Mouse (Mus musculus): ENCODE measurements around the gene Timeless. TPM values are rescaled to one million over a fixed set of nuclear protein-coding genes. Genes with fewer than 3 reads are reported as not detected.

The Timeless gene
- polyA plus RNA-seq, 1 experiment from 2014 or later: 22.3 TPM

- Histone ChIP-seq H3K4me1 (replicated peaks) (peaks cover 9% of the 10 kb centered on the region), H3K9me3 (replicated peaks) (no peaks in the 10 kb centered on the region), H3K27ac (no peak overlapping the region), H3K36me3 (peaks cover 18% of the 10 kb centered on the region), H3K4me3 (no peak overlapping the region), H3K27me3 (no peaks in the 10 kb centered on the region), H3K9ac (no peak overlapping the region), H3K4me2 (no peak overlapping the region)
- WGBS: 76% methylated on average over 4 of the region's 4 CpGs
- ATAC-seq (replicated peaks; ENCODE audit: insufficient number of reproducible peaks, insufficient read depth, low FRiP score, low read depth): no peak
Measured at GRCm38 (mm10) chr10:128236321-128236720, 4.5 kb downstream of the Timeless start.

GRCm38 (mm10) chr10:128237807-128238480 lies 6.1 kb downstream of the Timeless start:
- H3K4me3 ChIP-seq: no peak overlapping the region
- no peak overlapping the region for H3K4me2 ChIP-seq
- H3K4me1 ChIP-seq (replicated peaks): peaks cover 8% of the 10 kb centered on the region
- ATAC-seq (replicated peaks; ENCODE audit: insufficient number of reproducible peaks, insufficient read depth, low FRiP score, low read depth): no peak
- H3K9me3 ChIP-seq (replicated peaks): no peaks in the 10 kb centered on the region
- H3K36me3 ChIP-seq: peaks cover 24% of the 10 kb centered on the region
- no peak overlapping the region for H3K27ac ChIP-seq
- 75% methylated on average over 15 of the region's 15 CpGs for WGBS
- H3K9ac ChIP-seq: no peak overlapping the region
- no peaks in the 10 kb centered on the region for H3K27me3 ChIP-seq

- H3K36me3 ChIP-seq: peaks cover 29% of the 10 kb centered on the region
- no peak overlapping the region for H3K27ac ChIP-seq
- H3K4me2 ChIP-seq: no peak overlapping the region
- H3K9ac ChIP-seq: no peak overlapping the region
- H3K4me1 ChIP-seq (replicated peaks): peaks cover 12% of the 10 kb centered on the region
- no peak for ATAC-seq (replicated peaks; ENCODE audit: insufficient number of reproducible peaks, insufficient read depth, low FRiP score, low read depth)
- no peak overlapping the region for H3K4me3 ChIP-seq
- H3K27me3 ChIP-seq: no peaks in the 10 kb centered on the region
- H3K9me3 ChIP-seq (replicated peaks): no peaks in the 10 kb centered on the region
- 87% methylated on average over 4 of the region's 4 CpGs for WGBS
Measured at GRCm38 (mm10) chr10:128239140-128239539, 7.3 kb downstream of the Timeless start.

GRCm38 (mm10) chr10:128240131-128240530 lies 8.3 kb downstream of the Timeless start:
- no peaks in the 10 kb centered on the region for H3K27me3 ChIP-seq
- H3K9ac ChIP-seq: no peak overlapping the region
- H3K27ac ChIP-seq: no peak overlapping the region
- H3K36me3 ChIP-seq: peaks cover 36% of the 10 kb centered on the region
- no peak for ATAC-seq (replicated peaks; ENCODE audit: insufficient number of reproducible peaks, insufficient read depth, low FRiP score, low read depth)
- H3K4me2 ChIP-seq: no peak overlapping the region
- no peak overlapping the region for H3K4me3 ChIP-seq
- H3K9me3 ChIP-seq (replicated peaks): no peaks in the 10 kb centered on the region
- WGBS: 69% methylated on average over 18 of the region's 18 CpGs
- peaks cover 12% of the 10 kb centered on the region for H3K4me1 ChIP-seq (replicated peaks)

GRCm38 (mm10) chr10:128243252-128243651 lies 11.4 kb downstream of the Timeless start:
- Histone ChIP-seq H3K27ac (peak overlapping the region; percentile 34), H3K4me2 (no peak overlapping the region), H3K9me3 (replicated peaks) (no peaks in the 10 kb centered on the region), H3K27me3 (no peaks in the 10 kb centered on the region), H3K36me3 (peaks cover 56% of the 10 kb centered on the region), H3K9ac (no peak overlapping the region), H3K4me1 (replicated peaks) (peaks cover 7% of the 10 kb centered on the region), H3K4me3 (no peak overlapping the region)
- 77% methylated on average over 8 of the region's 8 CpGs for WGBS
- no peak for ATAC-seq (replicated peaks; ENCODE audit: insufficient number of reproducible peaks, insufficient read depth, low FRiP score, low read depth)

- no peak overlapping the region for H3K4me3 ChIP-seq
- peaks cover 7% of the 10 kb centered on the region for H3K4me1 ChIP-seq (replicated peaks)
- no peaks in the 10 kb centered on the region for H3K9me3 ChIP-seq (replicated peaks)
- no peak overlapping the region for H3K27ac ChIP-seq
- no peak for ATAC-seq (replicated peaks; ENCODE audit: insufficient number of reproducible peaks, insufficient read depth, low FRiP score, low read depth)
- 92% methylated on average over 15 of the region's 15 CpGs for WGBS
- peaks cover 62% of the 10 kb centered on the region for H3K36me3 ChIP-seq
- H3K9ac ChIP-seq: no peak overlapping the region
- H3K4me2 ChIP-seq: no peak overlapping the region
- no peaks in the 10 kb centered on the region for H3K27me3 ChIP-seq
Measured at GRCm38 (mm10) chr10:128244121-128244520, 12.3 kb downstream of the Timeless start.

GRCm38 (mm10) chr10:128247020-128247732 lies 15.3 kb downstream of the Timeless start:
- Histone ChIP-seq H3K4me2 (peak overlapping the region; percentile 47), H3K36me3 (peaks cover 69% of the 10 kb centered on the region)
- ATAC-seq (replicated peaks; ENCODE audit: insufficient number of reproducible peaks, insufficient read depth, low FRiP score, low read depth): no peak

GRCm38 (mm10) chr10:128250565-128250964 lies 18.7 kb downstream of the Timeless start:
- Histone ChIP-seq H3K36me3 (peaks cover 58% of the 10 kb centered on the region), H3K4me2 (no peak overlapping the region), H3K27me3 (no peaks in the 10 kb centered on the region), H3K4me1 (replicated peaks) (no peaks in the 10 kb centered on the region), H3K27ac (no peak overlapping the region), H3K9me3 (replicated peaks) (no peaks in the 10 kb centered on the region), H3K9ac (no peak overlapping the region), H3K4me3 (no peak overlapping the region)
- 94% methylated on average over 13 of the region's 13 CpGs for WGBS
- no peak for ATAC-seq (replicated peaks; ENCODE audit: insufficient number of reproducible peaks, insufficient read depth, low FRiP score, low read depth)

More at GRCm38 (mm10) chr10:128247020-128247732, 15.3 kb downstream of the Timeless start:
- Histone ChIP-seq H3K9me3 (replicated peaks) (no peaks in the 10 kb centered on the region), H3K27me3 (no peaks in the 10 kb centered on the region), H3K4me1 (replicated peaks) (peaks cover 7% of the 10 kb centered on the region), H3K27ac (peak overlapping the region; percentile 59), H3K9ac (no peak overlapping the region), H3K4me3 (peak overlapping the region; percentile 26)
- 71% methylated on average over 17 of the region's 17 CpGs for WGBS

GRCm38 (mm10) chr10:128253677-128254255 lies 21.9 kb downstream of the Timeless start, which contains the start of gene Apon:
TSS of gene Apon (plus strand) at chr10:128254096.
- Histone ChIP-seq H3K4me3 (no peak within 1 kb of the TSS), H3K27me3 (no peaks in the 10 kb centered on the region), H3K4me1 (replicated peaks) (no peaks in the 10 kb centered on the region), H3K4me2 (no peak within 1 kb of the TSS), H3K9me3 (replicated peaks) (no peaks in the 10 kb centered on the region), H3K9ac (no peak within 1 kb of the TSS), H3K27ac (no peak within 1 kb of the TSS), H3K36me3 (peaks cover 39% of the 10 kb centered on the region)
- 79% methylated on average over 4 of the region's 4 CpGs for WGBS
- no peak for ATAC-seq (replicated peaks; ENCODE audit: insufficient number of reproducible peaks, insufficient read depth, low FRiP score, low read depth)

- 86% methylated on average over 8 of the region's 8 CpGs for WGBS
Measured at GRCm38 (mm10) chr10:128255925-128256324, 24.1 kb downstream of the Timeless start.

GRCm38 (mm10) chr10:128256328-128256727 lies 24.5 kb downstream of the Timeless start:
- no peak for ATAC-seq (replicated peaks; ENCODE audit: insufficient number of reproducible peaks, insufficient read depth, low FRiP score, low read depth)
- WGBS: 85% methylated on average over 8 of the region's 8 CpGs
- Histone ChIP-seq H3K4me3 (no peak overlapping the region), H3K27me3 (no peaks in the 10 kb centered on the region), H3K9ac (no peak overlapping the region), H3K4me2 (no peak overlapping the region), H3K36me3 (peaks cover 15% of the 10 kb centered on the region), H3K27ac (no peak overlapping the region), H3K9me3 (replicated peaks) (no peaks in the 10 kb centered on the region), H3K4me1 (replicated peaks) (no peaks in the 10 kb centered on the region)

More at GRCm38 (mm10) chr10:128255925-128256324, 24.1 kb downstream of the Timeless start:
- no peaks in the 10 kb centered on the region for H3K4me1 ChIP-seq (replicated peaks)
- no peak overlapping the region for H3K9ac ChIP-seq
- H3K27me3 ChIP-seq: no peaks in the 10 kb centered on the region
- no peak overlapping the region for H3K27ac ChIP-seq
- no peak overlapping the region for H3K4me2 ChIP-seq
- ATAC-seq (replicated peaks; ENCODE audit: insufficient number of reproducible peaks, insufficient read depth, low FRiP score, low read depth): no peak
- no peaks in the 10 kb centered on the region for H3K9me3 ChIP-seq (replicated peaks)
- peaks cover 19% of the 10 kb centered on the region for H3K36me3 ChIP-seq
- H3K4me3 ChIP-seq: no peak overlapping the region
